Mouse (Mus musculus) gastrocnemius, postnatal 4 days (tissue): ENCODE measurements at regions not wholly inside any gene's neighbourhood (a gene's known extent, or its start where the extent isn't known, plus 50 kb on each side); places are given as distances from the start of the nearest gene placed in this dataset.

Source experiments
- DNase-seq, 2 experiments: peaks; one replicate each; pipeline ENCODE4 v3.0.0; 2021 to 2022; ENCODE audit warnings: low spot score in 2 of 2, mixed read lengths in 2 of 2

DNA sequence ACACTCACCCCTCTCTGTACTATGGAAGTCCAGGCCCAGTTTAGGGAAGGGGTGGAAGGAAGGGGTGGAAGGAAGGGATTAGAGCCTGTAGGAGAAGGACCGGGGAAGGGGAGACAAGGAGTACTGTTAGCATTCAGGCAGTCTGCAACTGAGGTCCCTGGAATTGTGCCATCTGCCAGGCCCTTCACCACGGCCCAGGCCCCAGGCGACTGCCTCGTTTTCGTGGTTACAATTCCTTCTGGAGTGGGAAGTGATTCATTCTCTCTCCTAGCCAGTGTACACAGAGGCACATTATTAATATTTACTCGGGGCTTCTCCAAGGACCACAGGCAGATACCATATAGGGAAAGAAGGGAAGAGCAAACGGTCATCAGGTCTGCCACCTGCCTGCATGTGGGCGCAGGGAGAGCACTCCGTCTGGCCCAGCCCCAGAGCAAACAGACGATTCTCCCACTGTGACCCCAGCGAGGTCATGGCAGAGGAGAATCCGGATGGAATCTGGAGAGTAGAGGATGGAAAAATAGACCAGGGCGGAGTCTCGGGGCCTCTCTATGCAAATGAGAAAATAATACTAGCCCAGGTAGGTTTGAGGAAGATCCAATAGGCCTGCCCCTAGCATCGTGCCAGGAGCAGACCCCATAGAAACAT is 354.0 kb downstream of the Ptpru start:
- no peak for DNase-seq

DNA sequence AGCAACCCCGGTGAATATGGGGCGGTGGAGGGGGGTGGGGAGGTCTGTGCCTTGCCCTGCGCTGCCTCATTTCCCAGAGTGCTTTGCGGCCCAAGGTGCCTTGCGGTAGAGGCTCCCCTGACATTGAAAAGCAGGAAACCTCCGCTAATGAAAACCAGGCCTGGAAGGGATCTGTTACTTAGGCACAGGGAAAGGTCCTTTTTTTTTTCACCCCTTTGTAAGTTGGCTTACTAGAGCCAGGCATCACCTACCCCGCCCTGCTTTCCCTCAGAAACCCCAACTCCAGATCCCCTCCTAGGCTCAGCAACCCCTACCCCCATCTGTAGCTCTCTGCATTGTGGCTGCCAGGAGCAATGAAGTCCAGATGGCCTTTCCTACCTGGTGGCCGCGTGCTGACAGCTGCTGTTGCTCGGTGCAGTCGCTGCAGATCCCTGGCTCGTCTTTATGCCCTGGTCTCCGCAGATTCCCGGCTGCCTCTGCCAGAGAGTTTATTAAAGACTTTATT is 353.4 kb downstream of the Ptpru start:
- DNase-seq, result no peak

DNA sequence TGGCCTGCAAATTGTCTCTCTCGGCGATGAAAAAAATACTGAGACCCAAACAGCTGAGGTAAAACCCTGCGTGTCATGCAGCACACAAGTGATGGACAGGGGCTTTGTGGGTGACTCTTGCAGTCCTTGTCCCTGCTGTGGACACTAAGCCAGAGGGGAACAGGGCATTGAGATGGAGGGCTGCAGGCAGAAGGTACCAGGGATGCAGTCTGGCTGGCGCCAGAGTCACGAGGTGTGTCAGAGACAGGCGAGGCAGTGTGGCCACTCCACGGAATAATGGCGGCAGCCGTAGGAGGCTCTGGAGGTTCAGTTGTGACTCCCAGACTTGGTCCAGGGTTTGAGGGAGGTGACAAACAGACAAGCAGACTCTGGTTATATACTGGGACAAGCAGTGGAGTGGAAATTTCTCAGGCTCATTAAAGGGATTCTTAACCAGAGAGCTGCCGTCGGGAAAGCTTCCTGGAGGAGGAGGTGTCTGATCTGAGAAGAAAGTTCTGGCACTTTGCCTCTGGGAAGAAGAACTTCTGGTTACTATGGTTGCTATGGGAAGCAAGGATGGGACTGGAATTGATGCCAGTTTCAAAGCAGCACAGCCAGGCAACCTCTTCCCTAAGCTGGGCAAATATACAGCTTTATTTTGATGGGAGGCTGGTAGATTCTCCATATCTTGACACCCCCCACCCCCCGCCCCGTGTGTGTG is 352.8 kb downstream of the Ptpru start:
- DNase-seq, result no peak

DNA sequence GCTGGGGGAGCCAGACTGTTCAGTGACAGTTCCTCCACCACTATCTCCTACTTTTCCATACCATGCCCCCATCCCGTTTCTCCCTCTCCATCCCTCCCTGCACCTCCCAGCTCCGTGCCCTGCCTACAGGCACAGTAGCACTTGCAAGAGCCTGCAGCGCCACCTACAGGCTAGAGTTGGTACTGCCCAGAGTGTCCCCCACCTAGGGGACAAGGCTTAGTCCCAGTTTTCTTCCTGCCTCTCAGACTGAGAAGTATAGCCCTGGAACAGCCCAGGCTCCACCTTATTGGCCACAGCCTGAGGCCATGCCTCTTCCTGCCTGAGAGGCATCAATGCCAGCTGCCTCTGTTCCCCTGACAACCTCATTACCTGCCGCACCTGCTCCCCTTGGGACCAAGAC is 351.3 kb downstream of the Ptpru start:
- peak; percentile 72 to 80 for DNase-seq

DNA sequence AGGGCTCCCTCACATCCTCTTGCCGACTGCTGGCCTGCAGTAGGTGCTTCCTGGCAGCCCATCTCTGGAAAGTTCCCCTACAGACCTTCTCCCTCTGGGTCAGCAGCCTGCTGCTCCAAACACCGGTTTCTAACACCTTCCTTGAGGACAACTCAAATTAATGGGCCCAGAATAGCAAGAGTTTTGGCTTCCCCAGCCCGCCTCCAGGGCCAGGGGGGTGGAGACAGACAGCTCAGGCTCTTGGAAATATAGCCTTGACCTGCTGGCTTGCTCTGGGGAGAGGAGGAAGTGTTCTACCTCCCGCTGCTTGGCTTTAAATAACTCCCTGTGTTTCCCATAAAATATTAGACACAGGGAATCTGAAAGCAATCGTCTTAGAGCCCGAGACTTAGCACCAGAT is 349.8 kb downstream of the Ptpru start:
- no peak for DNase-seq

DNA sequence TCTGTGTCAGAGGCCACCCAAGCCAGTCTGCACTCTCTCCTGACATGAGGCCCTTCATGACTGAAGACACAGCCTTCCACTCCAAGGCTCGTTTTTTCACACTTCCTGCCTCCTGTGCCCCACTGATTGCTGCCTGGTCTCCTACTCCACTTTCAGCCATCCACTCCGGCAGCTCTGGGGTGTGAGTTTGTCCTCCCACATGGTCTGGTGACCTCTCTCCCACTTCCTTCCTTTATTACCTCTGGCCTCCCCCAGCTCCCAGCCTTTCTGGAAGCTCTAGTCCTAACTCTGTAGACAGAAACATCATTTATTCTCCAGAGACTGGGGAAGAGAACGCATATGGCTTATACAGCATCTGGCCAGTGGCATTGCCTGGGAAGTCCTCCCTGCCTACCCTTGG is 349.0 kb downstream of the Ptpru start:
- no peak for DNase-seq

DNA sequence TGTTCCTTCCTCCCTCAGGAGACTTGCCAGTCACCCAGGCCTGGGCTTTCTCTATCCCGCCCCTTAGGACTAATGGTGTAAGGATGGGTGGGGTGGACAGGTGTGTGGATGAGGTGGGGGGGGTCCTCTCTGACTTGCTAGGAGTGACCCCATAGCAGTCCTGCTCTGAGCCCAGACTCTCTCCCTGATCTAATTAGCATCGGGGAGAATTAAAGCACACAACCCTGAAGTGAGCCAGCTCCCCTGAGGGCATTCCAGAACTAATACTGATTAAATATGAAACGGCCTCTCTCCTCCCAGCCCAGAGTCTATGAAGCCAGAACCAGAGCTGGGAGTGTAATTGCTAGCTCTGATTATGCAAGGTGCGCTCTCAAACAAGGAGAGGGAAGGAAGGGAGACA is 346.1 kb downstream of the Ptpru start:
- no peak for DNase-seq

DNA sequence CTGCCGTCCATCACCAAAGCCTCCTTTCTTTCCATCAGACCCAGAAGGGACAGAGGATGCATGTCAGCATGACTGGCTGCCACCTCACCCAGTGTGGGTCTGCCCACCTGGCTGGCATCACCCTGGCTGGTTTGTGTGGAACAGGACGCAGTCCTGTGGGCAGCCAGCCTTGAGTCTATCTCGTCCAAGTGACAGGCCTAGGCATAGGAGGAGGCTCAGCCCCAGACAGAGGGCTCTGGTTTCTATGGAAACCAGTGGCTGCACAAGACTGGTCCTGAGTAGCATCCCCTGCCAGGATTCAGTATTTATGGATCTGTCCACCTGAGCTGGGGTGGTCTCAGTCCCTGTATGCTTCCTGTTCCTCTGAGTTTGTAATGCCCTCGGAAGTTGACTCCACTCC is 344.4 kb downstream of the Ptpru start:
- no peak for DNase-seq

DNA sequence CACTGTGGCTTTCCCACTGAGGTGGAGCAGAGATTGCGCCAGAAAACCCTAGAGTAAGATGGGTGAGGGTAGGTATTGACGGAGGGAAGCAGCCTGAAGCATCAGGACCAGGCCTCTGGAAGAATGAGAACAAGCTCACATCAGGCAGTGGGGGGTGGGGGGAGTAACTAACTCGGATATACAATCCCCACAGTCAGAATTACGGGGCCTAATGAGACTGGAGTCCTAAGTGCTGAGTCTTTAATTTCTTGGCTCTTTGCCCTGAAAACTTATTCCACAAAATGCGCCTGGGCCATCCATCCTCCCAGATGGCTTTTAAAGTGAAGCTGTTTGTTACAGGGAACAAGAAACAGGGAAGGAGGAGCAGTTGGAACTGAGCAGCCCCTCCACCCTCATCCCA is 341.2 kb downstream of the Ptpru start:
- no peak for DNase-seq

DNA sequence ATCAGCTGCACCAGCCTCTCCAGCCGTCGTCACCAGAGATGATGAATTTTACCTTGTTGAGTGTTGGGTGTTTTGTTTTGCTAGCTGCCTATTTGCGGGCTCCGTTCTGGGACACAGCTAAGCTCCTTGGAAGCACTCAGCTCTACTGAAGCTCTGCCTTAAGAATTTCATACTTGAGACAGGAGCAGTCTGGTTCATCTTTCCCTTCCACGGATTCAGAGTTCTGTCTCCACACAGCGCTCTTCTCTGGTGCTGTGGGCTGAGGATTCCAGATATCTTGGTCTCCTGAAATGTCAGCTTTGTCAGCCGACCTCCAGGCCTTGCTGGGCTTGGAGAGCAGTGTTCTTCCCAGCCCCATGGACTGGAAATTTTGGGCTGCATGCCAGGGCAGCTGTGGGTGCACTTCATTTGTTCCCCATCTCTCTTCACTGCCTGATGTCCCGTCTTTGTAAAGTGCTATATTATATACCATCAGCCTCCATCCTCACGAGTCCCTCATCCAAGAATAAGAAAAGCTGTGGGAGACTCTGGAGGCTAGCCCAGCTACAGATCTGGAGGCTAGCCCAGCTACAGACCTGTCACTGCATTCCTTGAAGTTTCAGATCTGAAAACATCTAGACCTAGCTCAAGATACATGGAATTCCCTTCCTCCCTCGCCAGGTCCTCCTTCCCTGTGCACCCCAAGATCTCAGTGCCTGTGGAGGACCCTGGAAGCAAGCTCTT is 337.0 kb downstream of the Ptpru start:
- no peak for DNase-seq

DNA sequence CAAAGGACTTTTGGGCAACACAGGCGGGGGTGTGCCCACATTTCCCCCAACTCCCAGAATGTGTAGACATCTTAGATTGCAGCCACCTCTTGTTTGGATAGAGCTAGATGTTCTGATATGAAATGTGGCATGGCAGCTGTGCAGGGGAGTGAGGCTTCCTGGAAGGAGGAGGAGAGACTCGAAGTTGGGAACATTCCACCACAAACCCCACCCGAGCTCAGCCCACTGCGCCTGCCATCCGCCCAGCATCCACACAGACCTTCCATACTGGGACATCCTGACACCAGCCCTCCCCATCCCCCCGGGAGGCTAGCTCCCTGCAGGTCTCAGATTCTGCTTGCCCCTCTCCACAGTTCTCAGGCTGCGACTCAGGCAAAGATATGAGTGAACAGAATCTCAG is 329.9 kb downstream of the Ptpru start:
- no peak for DNase-seq

DNA sequence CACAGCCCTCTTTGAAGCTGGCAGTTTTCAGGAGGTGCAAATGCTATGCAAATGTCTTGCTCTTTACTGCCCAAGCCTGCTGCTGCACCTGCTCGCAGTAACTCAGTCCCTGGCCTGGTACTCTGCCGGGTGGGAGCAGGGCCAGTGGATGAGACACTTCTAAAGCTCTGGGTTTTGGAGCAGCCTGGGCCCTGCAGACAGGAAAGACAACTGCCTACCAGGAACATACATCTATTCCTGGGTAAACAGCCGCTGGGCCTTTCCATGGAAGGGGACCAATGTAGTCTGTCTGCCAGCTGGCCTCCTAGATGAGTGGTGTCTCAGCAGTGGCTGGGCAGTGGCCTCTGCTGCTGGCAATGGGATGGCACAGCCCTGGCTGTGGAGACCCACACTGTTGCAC is 326.5 kb downstream of the Ptpru start:
- peak in 1 of 2 experiments; percentile 49 for DNase-seq

DNA sequence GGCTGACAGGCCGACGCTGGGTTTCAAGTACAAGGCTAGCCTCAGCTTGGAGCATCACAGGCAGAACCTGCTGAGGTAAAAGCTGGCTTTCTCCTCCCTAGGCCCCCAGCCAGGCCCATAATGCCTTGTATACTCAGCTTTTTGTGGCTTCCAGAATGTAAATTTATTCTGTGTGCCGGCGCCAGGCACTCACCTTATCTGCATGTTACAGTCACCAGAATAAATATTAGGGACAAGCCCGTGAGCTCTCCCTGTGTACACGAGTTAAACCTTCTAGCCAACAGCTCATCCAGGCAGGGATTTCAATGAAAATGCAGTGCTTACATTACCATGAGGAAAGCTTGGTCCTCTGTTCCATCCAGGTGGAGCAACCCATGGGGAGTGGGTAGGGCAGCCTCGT is 325.3 kb downstream of the Ptpru start:
- DNase-seq, result no peak

DNA sequence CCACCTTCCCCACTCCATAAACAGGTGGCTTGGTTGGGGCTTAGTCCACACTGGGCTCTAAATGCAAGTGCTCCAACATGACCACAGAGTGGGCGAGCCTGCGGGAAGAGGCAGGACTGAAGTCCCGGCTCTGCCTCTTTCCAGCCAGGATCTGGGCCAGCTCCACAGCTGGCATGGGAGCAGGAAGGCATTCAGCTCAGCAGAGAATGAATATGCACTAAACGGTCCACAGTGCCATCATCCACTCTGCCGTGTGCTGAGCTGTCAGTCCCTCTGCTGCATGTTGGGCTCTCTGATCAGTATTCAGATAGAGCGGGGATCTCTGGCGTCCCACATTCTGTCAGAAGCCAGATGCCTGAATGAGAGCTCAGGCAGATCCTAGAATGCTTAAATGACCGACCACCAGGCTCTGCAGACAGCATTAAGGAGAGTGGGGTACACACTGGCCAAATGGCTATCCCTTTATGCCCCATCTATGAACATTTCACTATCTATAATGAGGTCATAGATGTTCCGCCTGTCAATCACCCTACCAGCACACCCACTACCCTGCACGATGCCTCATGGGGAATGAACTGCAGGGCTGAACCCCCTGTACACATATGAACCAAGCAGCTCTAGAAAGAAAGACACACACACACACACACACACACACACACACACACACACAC is 317.3 kb downstream of the Ptpru start:
- DNase-seq, result no peak

DNA sequence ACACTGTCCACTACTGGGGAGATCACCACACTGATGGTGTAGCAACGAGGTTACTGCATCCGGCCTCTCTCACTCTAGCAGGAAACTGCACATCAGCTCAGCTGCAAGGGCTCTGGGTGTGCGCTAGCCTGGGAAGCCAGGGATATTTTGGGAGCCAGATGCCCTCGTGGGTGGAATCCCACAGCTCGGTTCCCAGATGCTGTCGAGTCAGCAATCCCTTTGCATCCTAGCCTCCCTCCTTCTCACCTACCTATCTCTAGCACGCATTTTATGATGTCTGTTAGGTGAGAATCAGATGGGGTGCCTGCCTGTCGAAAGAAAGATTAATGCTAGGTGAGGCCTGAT is 316.8 kb downstream of the Ptpru start:
- DNase-seq, result no peak

DNA sequence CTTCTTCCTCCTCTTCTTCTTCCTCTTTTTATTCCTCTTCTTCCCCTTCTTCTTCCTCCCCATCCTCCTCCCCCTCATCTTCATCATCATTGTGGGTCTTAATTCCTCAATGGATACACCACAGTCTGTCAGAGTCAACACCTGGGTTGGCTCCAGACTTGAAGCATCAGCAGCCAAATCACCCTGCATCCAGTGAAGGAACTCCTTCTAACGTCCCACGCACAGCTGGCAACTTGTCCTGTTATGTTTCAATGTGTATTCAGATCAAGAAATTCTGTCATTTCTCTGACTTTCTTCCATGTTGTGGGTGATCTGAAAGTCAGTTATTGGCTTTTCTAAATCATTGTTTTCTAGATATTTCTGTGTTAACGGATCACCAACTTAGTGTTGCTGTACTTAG is 312.9 kb downstream of the Ptpru start:
- DNase-seq, result no peak

DNA sequence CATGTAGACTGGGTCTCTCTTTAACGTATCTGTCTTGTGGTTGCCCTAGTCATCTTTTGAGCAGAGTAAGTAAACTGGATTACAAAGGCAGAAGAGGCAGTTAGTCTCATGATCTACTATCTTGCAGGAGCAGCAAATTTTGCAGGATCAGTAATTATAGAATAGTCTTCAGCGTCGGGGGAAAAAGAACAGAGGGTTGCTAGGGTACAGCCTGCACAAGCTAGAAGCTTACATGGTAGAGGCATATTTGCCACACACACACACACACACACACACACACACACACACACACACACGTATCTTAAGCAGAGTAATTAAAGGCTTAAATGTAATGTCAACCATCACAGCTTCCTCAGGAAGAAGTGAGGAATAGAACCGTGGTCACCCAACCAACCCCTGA is 307.6 kb downstream of the Ptpru start:
- no peak for DNase-seq

DNA sequence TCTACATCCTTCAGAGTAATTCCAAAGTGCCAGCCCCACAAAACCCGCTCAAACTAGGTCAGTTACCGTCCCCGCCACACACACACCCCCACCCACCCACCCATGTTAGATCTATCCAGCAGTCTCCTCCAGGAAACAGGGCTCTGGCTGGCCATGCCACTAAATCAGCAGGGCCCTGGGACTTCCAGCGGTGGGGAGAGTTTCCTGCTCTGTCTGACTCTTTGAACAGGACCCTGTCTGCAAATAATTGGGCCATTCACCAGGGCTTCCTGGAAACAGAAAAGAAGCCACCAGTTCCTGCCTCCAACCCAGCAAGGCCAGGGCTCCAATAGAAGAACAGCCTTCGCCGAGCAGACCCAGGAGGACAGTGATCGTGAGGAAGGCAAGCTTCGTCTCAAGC is 307.1 kb downstream of the Ptpru start:
- DNase-seq, result no peak

DNA sequence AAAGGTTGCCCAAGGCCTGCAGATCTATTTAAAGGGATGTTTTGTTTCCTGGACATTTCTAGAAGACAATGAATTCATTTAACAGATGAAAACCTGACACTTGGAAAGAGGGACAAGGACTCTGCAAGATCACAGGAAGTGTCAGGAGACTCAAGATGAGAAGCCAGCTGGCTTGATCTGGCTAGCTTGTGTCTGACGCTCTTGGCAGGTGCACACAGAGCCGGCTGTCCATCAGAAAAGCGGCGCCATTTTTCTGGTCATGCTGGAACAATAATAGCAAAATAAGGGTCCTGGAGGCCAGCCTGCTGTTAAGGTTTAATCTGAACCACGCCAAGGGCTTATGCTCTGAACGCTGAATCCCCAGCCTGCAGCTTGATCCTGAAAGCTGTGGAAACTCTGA is 303.3 kb downstream of the Ptpru start:
- DNase-seq, result no peak

DNA sequence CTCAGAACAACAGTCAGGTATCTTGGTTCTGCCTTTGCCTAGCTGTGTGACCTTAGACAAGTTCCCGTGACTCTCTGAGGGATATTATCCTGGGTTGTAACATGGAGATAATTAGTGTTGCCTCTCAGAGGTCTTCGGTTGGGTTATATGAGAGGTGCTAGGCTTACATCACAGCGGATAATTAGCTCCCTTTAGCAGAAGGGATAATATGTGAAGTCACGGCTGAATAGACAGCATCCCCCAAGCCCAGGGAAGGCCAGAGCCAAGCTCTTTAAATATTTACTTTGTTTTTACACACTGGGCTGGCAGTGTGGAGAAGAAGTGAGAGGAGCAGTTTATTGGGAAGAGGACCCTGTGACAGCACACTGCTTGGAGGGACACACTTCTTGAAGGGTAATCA is 299.9 kb downstream of the Ptpru start:
- DNase-seq, result no peak

DNA sequence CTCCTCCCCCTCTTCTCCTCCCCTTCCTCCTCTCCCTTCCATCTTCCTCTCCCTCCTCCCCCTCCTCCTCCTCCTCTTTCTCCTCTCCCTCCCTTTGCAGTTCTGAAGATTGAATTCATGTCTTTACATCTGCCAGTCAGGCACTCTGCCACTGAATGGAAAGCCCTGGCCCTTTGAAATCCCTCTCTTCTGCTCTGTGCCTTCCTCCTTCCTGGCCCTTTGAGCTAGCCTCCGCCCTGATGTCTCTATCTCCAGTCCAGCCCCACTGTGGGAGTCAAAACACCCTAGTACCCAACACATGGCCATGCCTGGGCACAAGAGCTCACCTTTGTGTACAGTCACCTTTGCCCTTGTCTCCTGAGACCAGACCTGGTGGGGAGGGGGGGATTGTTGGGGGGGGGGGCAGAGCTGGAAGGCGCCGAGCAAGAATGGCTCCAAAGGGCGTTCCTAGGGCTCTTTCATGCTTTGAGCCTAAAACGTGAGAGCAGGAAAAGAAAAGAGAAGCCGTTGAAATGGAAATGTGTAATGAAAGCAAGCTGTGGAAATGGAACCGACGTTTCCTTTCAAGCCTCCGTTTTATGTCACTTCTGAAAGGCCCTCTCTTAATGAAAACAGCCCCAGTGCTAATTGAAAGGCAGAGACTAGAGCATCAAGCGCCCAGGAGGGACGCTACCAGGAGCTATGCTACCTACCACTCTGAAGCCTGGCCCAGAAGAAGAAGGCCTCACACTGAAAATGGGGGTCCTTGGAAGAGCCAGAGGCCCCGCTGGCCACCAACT is 291.5 kb downstream of the Ptpru start:
- DNase-seq, result no peak
